Mouse (Mus musculus): Measurements from ENCODE around the gene Nsfl1c. TPM values are rescaled to one million over a fixed set of nuclear protein-coding genes. Genes with fewer than 3 reads are reported as not detected.
A peak's percentile ranks its signal among the peaks of the same experiment; 100 is the strongest.

Gene Nsfl1c
- total RNA-seq, 2 experiments from 2014 or later: 79.2 to 83.6 TPM

DNA sequence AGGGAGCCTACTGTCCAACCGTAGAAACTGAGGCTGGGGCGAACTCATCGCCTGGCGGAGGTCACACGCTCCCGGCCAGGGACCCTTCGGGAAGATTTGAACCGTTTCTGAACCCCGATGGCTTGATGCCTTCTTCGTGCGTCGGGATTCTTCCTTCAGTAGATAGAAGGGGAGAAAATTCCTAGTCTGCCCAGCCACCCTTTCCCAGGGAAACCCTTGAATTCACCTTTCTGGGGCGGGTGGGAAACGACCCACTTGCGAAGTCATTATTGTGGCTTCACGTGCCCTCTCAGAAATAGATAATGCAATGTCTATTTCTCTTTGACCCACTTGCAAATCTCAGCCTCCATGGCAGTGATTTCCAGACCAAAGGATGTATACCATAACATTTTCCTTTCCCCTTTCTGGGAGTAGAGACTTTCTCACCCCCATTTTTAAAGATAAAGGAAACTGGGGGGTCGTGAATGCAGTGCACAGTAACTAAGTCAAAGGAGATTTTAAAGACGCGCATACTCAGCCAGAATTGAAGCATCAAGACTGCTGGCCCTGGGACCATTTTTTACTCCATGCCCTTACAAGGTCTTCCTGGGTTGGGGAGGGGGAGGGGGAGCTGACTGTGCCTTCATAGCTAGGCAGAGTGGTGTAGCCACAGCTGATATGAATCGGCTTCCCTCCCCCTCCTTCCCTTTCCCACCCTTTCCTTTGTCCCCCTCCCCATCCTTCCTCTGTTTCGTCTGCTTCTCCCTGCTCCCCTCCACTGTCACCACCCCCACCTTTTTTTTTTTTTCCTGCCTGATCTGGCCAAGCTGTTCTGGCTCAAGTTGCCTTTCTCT is 49.3 kb downstream of the Nsfl1c start:
- DNase-seq: peak; percentile 45 to 58
- intact Hi-C loops (cut with DNase I): loop anchor here (2.0 kb wide), 2 partner anchors 32 to 48 kb away; partner anchors contain the start of gene Nsfl1c

DNA sequence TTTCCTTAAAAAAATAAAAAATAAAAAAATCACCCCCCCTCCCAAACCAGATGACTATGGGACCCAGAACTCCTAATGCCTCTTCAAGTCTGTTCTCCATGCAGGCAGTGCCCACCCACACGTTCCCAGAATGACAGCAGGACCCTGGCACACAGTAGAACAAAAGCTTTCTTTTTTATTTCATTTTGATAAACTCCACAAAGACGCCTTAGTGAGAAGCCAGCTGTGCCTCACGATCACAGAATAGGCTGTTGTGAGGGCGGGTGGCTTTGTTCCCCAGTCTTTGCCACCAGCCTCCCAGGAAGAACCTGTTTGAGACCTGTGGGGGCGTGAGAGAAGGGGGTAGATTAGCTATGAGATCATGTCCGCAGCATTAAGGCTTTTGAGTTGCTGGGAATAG is 50.7 kb downstream of the Nsfl1c start:
- DNase-seq: no peak
- intact Hi-C loops (cut with DNase I): no loop called here

DNA sequence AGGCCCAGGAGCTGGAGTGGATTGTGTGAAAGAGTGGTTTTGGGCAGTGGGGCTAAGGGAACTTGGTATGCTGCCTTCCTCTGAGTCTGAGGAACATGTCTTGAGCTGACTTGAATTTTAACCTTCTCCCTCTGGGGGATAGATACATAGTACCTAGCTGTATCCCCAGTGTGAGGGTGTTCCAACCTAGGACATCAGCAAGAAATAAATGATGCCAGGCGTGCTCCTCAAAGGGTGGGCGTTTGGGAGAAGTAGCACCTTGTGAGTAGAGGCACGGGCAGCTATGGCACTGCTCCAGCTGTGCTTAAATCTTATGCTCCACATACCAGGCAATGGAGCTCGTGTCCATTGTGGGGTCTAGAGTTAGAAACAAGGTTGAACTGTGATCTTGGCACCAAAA is 52.6 kb downstream of the Nsfl1c start:
- DNase-seq: no peak
- intact Hi-C loops (cut with DNase I): loop anchor here (2.0 kb wide), 1 partner anchor 16 kb away; no protein-coding TSS in a partner anchor

DNA sequence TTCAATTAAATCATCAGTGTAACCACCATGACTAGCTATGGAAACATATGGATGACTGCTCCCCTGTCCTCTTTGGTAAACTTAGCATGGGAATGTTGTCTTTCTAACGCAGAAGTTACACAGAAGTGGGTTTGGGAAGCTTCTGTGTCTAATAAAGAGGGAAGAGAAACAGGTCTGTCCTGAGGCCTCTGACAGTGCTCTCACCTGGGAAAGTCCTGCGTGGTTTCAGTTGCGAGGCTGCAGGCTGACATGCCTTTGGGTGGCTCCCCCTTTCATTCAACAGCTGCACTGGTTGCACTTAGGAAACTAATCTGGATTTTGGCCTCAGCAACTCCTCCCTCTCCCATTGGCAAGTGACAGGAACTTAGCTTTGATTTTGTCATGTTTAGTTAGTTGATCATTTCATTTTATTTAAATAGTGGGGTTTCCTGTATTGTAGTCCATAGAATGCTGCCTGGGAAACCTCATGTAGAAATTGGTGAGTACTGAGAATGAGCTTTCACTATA is 55.7 kb downstream of the Nsfl1c start:
- intact Hi-C loops (cut with DNase I): no loop called here
- DNase-seq: no peak

Other genes with a start within 250 kb of the Nsfl1c start
- gene 4921509C19Rik, start 18.0 kb upstream of the Nsfl1c start, total RNA-seq (2021): not detected
- 100 to 1,000 TPM; 213 to 229 TPM for gene Fkbp1a, start 48.3 kb downstream of the Nsfl1c start, total RNA-seq (2021)
- gene Sdcbp2, start 78.4 kb downstream of the Nsfl1c start, total RNA-seq (2021): 1 to 10 TPM; 2.0 TPM
- 1 to 10 TPM; 4.0 to 4.8 TPM for gene Snph, start 138.4 kb downstream of the Nsfl1c start, total RNA-seq (2021)
- gene Rad21l, start 174.4 kb downstream of the Nsfl1c start, total RNA-seq (2021): not detected
- 1 to 10 TPM; 4.3 to 5.2 TPM for gene Tmem74b, start 207.8 kb downstream of the Nsfl1c start, total RNA-seq (2021)